In the genomic region with DNA sequence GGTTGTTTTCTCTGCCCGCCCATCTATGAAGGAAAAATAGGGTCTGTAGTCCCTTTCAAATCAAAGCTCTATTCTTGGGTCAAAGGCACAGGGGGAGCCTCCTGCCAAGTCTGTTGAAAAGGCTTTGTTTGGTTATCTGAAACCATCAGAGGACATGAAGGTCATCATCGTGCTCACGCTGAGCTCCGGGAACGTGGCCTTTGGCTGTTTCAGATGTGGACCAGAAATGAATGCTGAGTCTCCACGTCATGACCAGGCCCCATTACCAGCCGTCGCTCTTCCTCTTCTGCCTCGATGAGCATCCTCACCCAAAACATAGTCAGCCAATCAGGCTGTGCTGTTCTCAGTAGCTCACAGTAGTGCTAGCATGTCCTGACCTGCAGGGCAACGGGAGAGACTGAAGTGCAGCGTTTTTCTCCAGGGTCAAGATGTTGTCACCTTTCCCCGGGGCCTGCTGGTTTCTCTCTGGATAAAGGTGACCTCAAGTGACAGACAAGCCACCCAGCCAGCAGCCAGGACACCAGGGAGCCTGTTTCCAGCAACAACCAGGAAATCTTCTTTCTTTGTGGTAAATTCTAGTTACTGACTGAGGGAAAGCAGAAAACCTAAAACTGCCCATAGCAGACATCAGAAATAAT, we compare ENCODE assay signal across 19 mouse cellular contexts. TPM values are rescaled to one million over a fixed set of nuclear protein-coding genes. Genes with fewer than 3 reads are reported as not detected.
DNase-seq lines count a peak whose midpoint lies in the region; ATAC-seq and TF ChIP-seq lines count a peak whose summit lies in the region.
"Had no signal": no experiment of that assay in that cellular context is flagged by ENCODE, and none has a peak within 500 bp of the region (broad histone marks: within the 10 kb centered on the region; RNA-seq: fewer than 3 reads in every experiment).

No protein-coding gene starts in this region.

- no peaks in the 10 kb centered on the region for H3K36me3 ChIP-seq in liver, adult 2 months (ENCODE audit: control insufficient read depth, insufficient read depth, low read length)
- H3K36me3 ChIP-seq: heart, embryonic 15.5 days had no signal

- no peaks in the 10 kb centered on the region for H3K4me1 ChIP-seq in liver, adult 2 months (ENCODE audit: control insufficient read depth, insufficient read depth, low read length)
- H3K4me1 ChIP-seq: heart, embryonic 15.5 days had no signal

- no peak for TF ChIP-seq CTCF in gastrocnemius, adult 2 months (IDR thresholded peaks at IDR 0.05)
- no peak for TF ChIP-seq CTCF in liver, adult 2 months (IDR thresholded peaks at IDR 0.05; ENCODE audit: low read depth, low read length)
- no peak for TF ChIP-seq CTCF in brain, embryonic 14.5 days (IDR thresholded peaks at IDR 0.05; ENCODE audit: borderline replicate concordance, extremely low read depth, insufficient read depth, insufficient read length)

- H3K27ac ChIP-seq in gastrocnemius, adult 2 months: peak overlapping the region; percentile 25; the same call in 1 of the 2 replicates
- no peak overlapping the region for H3K27ac ChIP-seq in liver, adult 2 months (replicated peaks; ENCODE audit: insufficient read depth, low read depth, low read length)
- H3K27ac ChIP-seq: heart, embryonic 15.5 days; kidney, postnatal 0 days; liver, embryonic 14.5 days had no signal

- no peak overlapping the region for H3K4me3 ChIP-seq in gastrocnemius, adult 2 months
- H3K4me3 ChIP-seq in liver, adult 2 months (ENCODE audit: insufficient read depth, low read depth, low read length): no peak overlapping the region
- H3K4me3 ChIP-seq: heart, embryonic 15.5 days; myocyte had no signal

- no peaks in the 10 kb centered on the region for H3K79me2 ChIP-seq in liver, adult 2 months (ENCODE audit: control insufficient read depth, insufficient read depth, low read length)

- no peak for DNase-seq in gastrocnemius, adult 2 months
- no peak for DNase-seq in gastrocnemius, adult 18-20 months (ENCODE audit: low spot score)
- DNase-seq in liver, adult 2 months (ENCODE audit: extremely low read depth, low read depth, low spot score): peak; percentile 38
- DNase-seq in liver: no peak
- DNase-seq in brain, embryonic 14.5 days (ENCODE audit: low read depth): peak; percentile 41
- DNase-seq in thymus, postnatal 36 days: no peak
- DNase-seq: cerebellum, adult 2 months; gastrocnemius, postnatal 10 days; layer of hippocampus, adult 9-11 months; lung, postnatal 14 days; right cerebral cortex, postnatal 14 days; thymus, adult 18-20 months had no signal

- no peak for TF ChIP-seq POLR2A in liver, adult 2 months (IDR thresholded peaks at IDR 0.05; ENCODE audit: extremely low read depth, insufficient read depth, low read length)
- no peak for TF ChIP-seq POLR2A in brain, embryonic 14.5 days (IDR thresholded peaks at IDR 0.05; ENCODE audit: borderline replicate concordance, extremely low read depth, insufficient read depth, insufficient read length, poor library complexity, severe bottlenecking)

- ATAC-seq in granulocyte monocyte progenitor cell, adult 5-6 weeks (replicated peaks; ENCODE audit: poor library complexity, severe bottlenecking): no peak
- ATAC-seq: CD4-positive, CD25-positive, alpha-beta regulatory T cell, adult 4 months; inflammation-experienced regulatory T-cells, adult 6 months had no signal

- H3K27me3 ChIP-seq in liver, adult 2 months (ENCODE audit: control insufficient read depth, insufficient read depth, low read length): no peaks in the 10 kb centered on the region
- H3K27me3 ChIP-seq: heart, embryonic 15.5 days had no signal

- H3K9ac ChIP-seq in liver, adult 2 months (ENCODE audit: low read depth, low read length): no peak overlapping the region
- H3K9ac ChIP-seq: heart, embryonic 15.5 days; liver, embryonic 14.5 days had no signal

- WGBS in liver, adult 2 months: 27% methylated on average over 12 of the region's 12 CpGs

- intact Hi-C loops in gastrocnemius, adult 2 months (cut with DNase I): no loop called here

RNA-seq across cellular contexts. Expression of gene Abcc4, which starts 31.4 kb away (rescaled TPM):
- total RNA-seq in gastrocnemius, adult 2 months (2021): 10 to 100 TPM; 10.1 to 12.2 TPM
- total RNA-seq in gastrocnemius, adult 18-20 months (2021): 10 to 100 TPM in 1 of 2 experiments, 1 to 10 TPM in 1; 7.8 to 10.0 TPM
- total RNA-seq in liver, adult 2 months (2014; rRNA removed): 3.0 and 5.2 TPM in 2 replicates
- polyA plus RNA-seq in liver, adult 2 months (2012; rRNA removed): 0.89 and 1.5 TPM in 2 replicates
- 1.4 and 1.7 TPM in 2 replicates for polyA plus RNA-seq in brain, embryonic 14.5 days (2012; rRNA removed)
- total RNA-seq in granulocyte monocyte progenitor cell, adult 5-6 weeks (2014; fragmentation: Nextera tagmentation): 42.4 and 42.7 TPM in 2 replicates
- total RNA-seq in granulocyte monocyte progenitor cell, adult 5-6 weeks (2017): 34.0 and 38.8 TPM in 2 replicates

RNA-seq across cellular contexts. Expression of gene Cldn10, which starts 50.3 kb away (rescaled TPM):
- total RNA-seq in gastrocnemius, adult 2 months (2021): not detected
- not detected for total RNA-seq in gastrocnemius, adult 18-20 months (2021)
- 0.09 and 0.13 TPM in 2 replicates for total RNA-seq in liver, adult 2 months (2014; rRNA removed)
- polyA plus RNA-seq in liver, adult 2 months (2012; rRNA removed): not detected in 2 replicates
- 0.31 and 0.33 TPM in 2 replicates for polyA plus RNA-seq in brain, embryonic 14.5 days (2012; rRNA removed)
- total RNA-seq in granulocyte monocyte progenitor cell, adult 5-6 weeks (2014; fragmentation: Nextera tagmentation): not detected in 2 replicates
- 0.31 TPM in 1 of 2 replicates, not detected in the other for total RNA-seq in granulocyte monocyte progenitor cell, adult 5-6 weeks (2017)
- polyA plus RNA-seq: myocyte had no signal

Comparison
In these comparisons a context has a peak if more than half of its experiments do, and no peak if none do; other contexts are left out.
1. DNase-seq: peak in liver, adult 2 months (single experiment) and brain, embryonic 14.5 days (single experiment); none in gastrocnemius, adult 2 months (single experiment), gastrocnemius, adult 18-20 months (single experiment), liver (single experiment) and thymus, postnatal 36 days (0 of 2).